Mouse (Mus musculus): Measurements from ENCODE around the gene Sort1. TPM values are rescaled to one million over a fixed set of nuclear protein-coding genes. Genes with fewer than 3 reads are reported as not detected.
A peak's percentile ranks its signal among the peaks of the same experiment; 100 is the strongest.

Gene Sort1
- total and polyA plus RNA-seq, 2 experiments from 2014 or later: 7.4 to 33.5 TPM

- Histone ChIP-seq H3K27ac (ENCODE audit: low read depth) (no peak overlapping the region), H3K9me3 (replicated peaks; ENCODE audit: control insufficient read depth, low read length) (no peaks in the 10 kb centered on the region), H3K4me3 (ENCODE audit: low read depth, low read length) (no peak overlapping the region), H3K27me3 (ENCODE audit: control insufficient read depth, insufficient read depth, low read length) (peaks cover 6% of the 10 kb centered on the region; the same call in 1 of the 2 replicates), H3K4me2 (ENCODE audit: low read depth, low read length) (no peak overlapping the region), H3K36me3 (replicated peaks; ENCODE audit: control insufficient read depth, insufficient read depth, low read length) (no peaks in the 10 kb centered on the region), H3K4me1 (ENCODE audit: control insufficient read depth, insufficient read depth) (peaks cover 15% of the 10 kb centered on the region; the same call in 1 of the 2 replicates), H3K9ac (replicated peaks; ENCODE audit: low read depth, low read length) (no peak overlapping the region)
- no peak for DNase-seq (ENCODE audit: low spot score)
- 62% methylated on average over 9 of the region's 9 CpGs for WGBS
- ATAC-seq (ENCODE audit: insufficient read depth, low read depth): peak; percentile 3; the same call in 1 of the 2 replicates
- TF ChIP-seq CTCF (IDR thresholded peaks at IDR 0.05; ENCODE audit: low read depth) (no peak), EP300 (IDR thresholded peaks at IDR 0.05; ENCODE audit: low read depth) (no peak)
These were observed 83.3 kb downstream of the Sort1 start for GRCm38 (mm10) chr3:108367173-108367572.

- Histone ChIP-seq H3K27ac (ENCODE audit: low read depth) (no peak overlapping the region), H3K36me3 (replicated peaks; ENCODE audit: control insufficient read depth, insufficient read depth, low read length) (no peaks in the 10 kb centered on the region), H3K9me3 (replicated peaks; ENCODE audit: control insufficient read depth, low read length) (no peaks in the 10 kb centered on the region), H3K4me3 (ENCODE audit: low read depth, low read length) (no peak overlapping the region), H3K9ac (replicated peaks; ENCODE audit: low read depth, low read length) (no peak overlapping the region), H3K4me2 (ENCODE audit: low read depth, low read length) (no peak overlapping the region), H3K4me1 (ENCODE audit: control insufficient read depth, insufficient read depth) (peaks cover 22% of the 10 kb centered on the region; the same call in 1 of the 2 replicates), H3K27me3 (ENCODE audit: control insufficient read depth, insufficient read depth, low read length) (peaks cover 6% of the 10 kb centered on the region; the same call in 1 of the 2 replicates)
- no peak for DNase-seq (ENCODE audit: low spot score)
- 64% methylated on average over 3 of the region's 3 CpGs for WGBS
- ATAC-seq (ENCODE audit: insufficient read depth, low read depth): no peak
- TF ChIP-seq EP300 (IDR thresholded peaks at IDR 0.05; ENCODE audit: low read depth) (no peak), CTCF (IDR thresholded peaks at IDR 0.05; ENCODE audit: low read depth) (no peak)
These were observed 83.9 kb downstream of the Sort1 start for GRCm38 (mm10) chr3:108367828-108368227.

GRCm38 (mm10) chr3:108368721-108369120 is 84.8 kb downstream of the Sort1 start:
- Histone ChIP-seq H3K4me1 (ENCODE audit: control insufficient read depth, insufficient read depth) (peaks cover 17% of the 10 kb centered on the region; the same call in 1 of the 2 replicates), H3K9me3 (replicated peaks; ENCODE audit: control insufficient read depth, low read length) (no peaks in the 10 kb centered on the region), H3K4me2 (ENCODE audit: low read depth, low read length) (no peak overlapping the region), H3K4me3 (ENCODE audit: low read depth, low read length) (no peak overlapping the region), H3K36me3 (replicated peaks; ENCODE audit: control insufficient read depth, insufficient read depth, low read length) (no peaks in the 10 kb centered on the region), H3K27ac (ENCODE audit: low read depth) (no peak overlapping the region), H3K9ac (replicated peaks; ENCODE audit: low read depth, low read length) (no peak overlapping the region), H3K27me3 (ENCODE audit: control insufficient read depth, insufficient read depth, low read length) (peaks cover 6% of the 10 kb centered on the region; the same call in 1 of the 2 replicates)
- ATAC-seq (ENCODE audit: insufficient read depth, low read depth): no peak
- 78% methylated on average over 5 of the region's 5 CpGs for WGBS
- no peak for TF ChIP-seq EP300 (IDR thresholded peaks at IDR 0.05; ENCODE audit: low read depth)
- TF ChIP-seq CTCF (IDR thresholded peaks at IDR 0.05; ENCODE audit: low read depth): no peak
- DNase-seq (ENCODE audit: low spot score): no peak

- TF ChIP-seq CTCF (IDR thresholded peaks at IDR 0.05; ENCODE audit: low read depth) (no peak), EP300 (IDR thresholded peaks at IDR 0.05; ENCODE audit: low read depth) (no peak)
- Histone ChIP-seq H3K9ac (replicated peaks; ENCODE audit: low read depth, low read length) (no peak overlapping the region), H3K27ac (ENCODE audit: low read depth) (no peak overlapping the region), H3K27me3 (ENCODE audit: control insufficient read depth, insufficient read depth, low read length) (peaks cover 6% of the 10 kb centered on the region; the same call in 1 of the 2 replicates), H3K4me2 (ENCODE audit: low read depth, low read length) (no peak overlapping the region), H3K4me1 (ENCODE audit: control insufficient read depth, insufficient read depth) (peaks cover 11% of the 10 kb centered on the region; the same call in 1 of the 2 replicates), H3K4me3 (ENCODE audit: low read depth, low read length) (no peak overlapping the region), H3K36me3 (replicated peaks; ENCODE audit: control insufficient read depth, insufficient read depth, low read length) (no peaks in the 10 kb centered on the region), H3K9me3 (replicated peaks; ENCODE audit: control insufficient read depth, low read length) (no peaks in the 10 kb centered on the region)
- WGBS: 15% methylated on average over 3 of the region's 3 CpGs
- DNase-seq (ENCODE audit: low spot score): no peak
- ATAC-seq (ENCODE audit: insufficient read depth, low read depth): peak; percentile 59; the same call in 1 of the 2 replicates
These were observed 88.4 kb downstream of the Sort1 start for GRCm38 (mm10) chr3:108372274-108372673.

GRCm38 (mm10) chr3:108372691-108373090 is 88.8 kb downstream of the Sort1 start:
- H3K9ac ChIP-seq (replicated peaks; ENCODE audit: low read depth, low read length): no peak overlapping the region
- H3K36me3 ChIP-seq (replicated peaks; ENCODE audit: control insufficient read depth, insufficient read depth, low read length): no peaks in the 10 kb centered on the region
- peaks cover 11% of the 10 kb centered on the region; the same call in 1 of the 2 replicates for H3K4me1 ChIP-seq (ENCODE audit: control insufficient read depth, insufficient read depth)
- H3K9me3 ChIP-seq (replicated peaks; ENCODE audit: control insufficient read depth, low read length): no peaks in the 10 kb centered on the region
- 38% methylated on average over 3 of the region's 3 CpGs for WGBS
- no peak overlapping the region for H3K4me3 ChIP-seq (ENCODE audit: low read depth, low read length)
- TF ChIP-seq EP300 (IDR thresholded peaks at IDR 0.05; ENCODE audit: low read depth): no peak
- TF ChIP-seq CTCF (IDR thresholded peaks at IDR 0.05; ENCODE audit: low read depth): no peak
- H3K27me3 ChIP-seq (ENCODE audit: control insufficient read depth, insufficient read depth, low read length): peaks cover 6% of the 10 kb centered on the region; the same call in 1 of the 2 replicates
- ATAC-seq (ENCODE audit: insufficient read depth, low read depth): no peak
- no peak for DNase-seq (ENCODE audit: low spot score)
- no peak overlapping the region for H3K27ac ChIP-seq (ENCODE audit: low read depth)
- no peak overlapping the region for H3K4me2 ChIP-seq (ENCODE audit: low read depth, low read length)

All from heart, postnatal 0 days (tissue).